Mouse (Mus musculus) adrenal gland, adult 18-20 months (tissue): Measurements from ENCODE around the gene Atp1b4. TPM values are rescaled to one million over a fixed set of nuclear protein-coding genes. Genes with fewer than 3 reads are reported as not detected.
"Not testable (repeated sequence)": the region's sequence is repeated elsewhere in the genome, so short reads cannot be mapped to it uniquely, and the experiment has no call there.

Experiments
- DNase-seq, 2 experiments: peaks; one replicate each; pipeline ENCODE4 v3.0.0; 2021 to 2022; ENCODE audit warnings: low spot score in 2 of 2
- long read RNA-seq, 2 experiments: library from polyadenylated mRNA; stranded (forward); transcript quantifications; one replicate each; pipeline ENCODE4 v2.0.0; 2021
- total RNA-seq, 2 experiments: library from RNA; stranded (reverse); gene quantifications; 1 replicate in 1 of 2; 2 replicates in 1 of 2; pipeline ENCODE4 v1.2.3; 2021

Gene Atp1b4
- not detected for total RNA-seq
- long read RNA-seq, experiment 1 = 0 reads
- long read RNA-seq, experiment 2 = 0 reads

DNA sequence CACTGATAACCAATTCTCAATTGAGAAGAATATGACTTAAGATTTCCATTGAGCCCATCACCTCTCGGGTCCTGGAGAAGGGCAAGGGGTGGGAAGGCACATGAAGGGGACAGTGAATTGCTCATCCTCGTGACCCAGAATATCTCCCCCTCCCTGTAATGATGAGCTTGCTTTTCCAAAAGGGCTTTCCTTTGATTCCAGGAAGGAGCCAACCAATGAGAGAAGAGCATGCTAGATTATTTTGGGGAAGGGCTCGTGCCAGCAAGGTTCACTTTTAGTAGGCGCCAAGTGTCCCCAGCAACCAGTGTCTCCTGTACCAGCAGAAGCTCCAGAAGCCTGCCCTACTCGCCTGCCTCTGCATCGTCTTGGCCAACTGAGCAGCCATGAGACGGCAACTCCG is at the start of gene Atp1b4:
TSS of gene Atp1b4 (plus strand) at position 301 of the 400 bp plus-strand sequence.
- DNase-seq = no peak

DNA sequence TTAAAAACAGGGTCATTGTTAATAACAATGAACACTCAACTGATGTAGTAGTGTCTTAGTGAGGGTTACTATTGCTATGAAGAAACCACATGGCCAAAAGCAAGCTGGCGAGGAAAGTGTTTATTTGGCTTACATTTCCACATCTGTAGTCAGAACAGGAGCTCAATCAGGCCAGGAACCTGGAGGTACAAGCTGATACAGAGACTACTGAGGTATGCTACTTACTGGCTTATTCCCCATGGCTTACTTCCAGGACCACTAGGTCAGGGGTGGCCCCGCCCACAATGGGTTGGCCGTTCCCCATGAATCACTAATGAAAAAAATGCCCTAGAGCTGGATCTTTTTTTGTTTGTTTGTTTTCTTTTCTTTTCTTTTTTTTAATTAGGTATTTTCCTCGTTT is 7.4 kb upstream of the Atp1b4 start:
- no peak for DNase-seq

DNA sequence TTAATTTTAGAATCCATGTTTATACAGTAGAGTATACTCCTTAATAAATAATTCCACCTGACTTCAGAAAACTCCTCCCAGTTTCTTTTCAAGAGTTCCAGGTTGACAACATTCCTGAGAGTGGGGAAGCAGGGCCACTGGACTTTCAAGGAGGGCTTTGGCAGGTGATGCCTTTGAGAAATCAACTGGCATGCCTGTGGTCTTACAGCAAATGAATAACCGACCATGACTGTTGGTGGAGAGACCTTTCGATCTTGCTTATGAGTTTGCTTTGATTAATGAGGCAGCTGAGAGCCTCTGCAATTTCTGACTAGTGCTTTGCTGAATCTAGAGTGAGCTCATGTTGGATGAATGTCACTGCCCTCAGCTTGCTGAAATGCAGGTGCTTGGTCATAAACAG is 4.9 kb upstream of the Atp1b4 start:
- DNase-seq = no peak

DNA sequence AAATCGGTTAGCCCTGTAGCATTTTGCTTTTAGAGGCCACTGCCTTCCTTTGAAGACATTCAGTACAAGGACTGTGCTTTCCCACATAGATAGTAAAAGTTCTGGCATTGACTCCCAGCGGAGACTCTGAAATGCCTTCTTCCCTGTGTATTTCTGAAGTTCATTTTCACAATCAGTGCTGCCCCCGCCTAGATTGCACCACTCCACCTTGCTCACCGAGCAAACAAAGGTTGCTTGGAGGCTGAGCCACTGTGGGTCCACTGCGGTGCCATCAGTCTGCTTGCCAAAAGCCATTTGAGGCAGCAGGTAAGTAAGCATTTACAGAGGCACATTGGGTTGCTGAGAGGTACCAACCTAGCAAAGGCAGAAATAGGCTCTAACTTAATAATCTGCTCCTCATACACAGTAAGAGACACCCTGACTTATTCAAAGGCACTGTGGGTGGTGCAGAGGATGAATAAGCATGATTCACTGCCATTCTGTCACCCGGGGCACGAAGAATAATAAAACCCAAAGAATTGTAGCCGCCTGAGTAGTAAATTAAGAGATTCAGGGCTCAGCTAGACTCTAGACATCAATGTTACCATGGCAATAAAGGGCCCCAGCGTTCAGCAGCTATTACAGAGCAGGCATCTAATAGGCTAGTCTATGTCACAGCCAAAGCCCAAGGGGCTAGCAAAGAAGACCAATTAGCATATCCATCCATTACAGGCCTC is 2.9 kb upstream of the Atp1b4 start:
- peak in 1 of 2 experiments; percentile 18 for DNase-seq

DNA sequence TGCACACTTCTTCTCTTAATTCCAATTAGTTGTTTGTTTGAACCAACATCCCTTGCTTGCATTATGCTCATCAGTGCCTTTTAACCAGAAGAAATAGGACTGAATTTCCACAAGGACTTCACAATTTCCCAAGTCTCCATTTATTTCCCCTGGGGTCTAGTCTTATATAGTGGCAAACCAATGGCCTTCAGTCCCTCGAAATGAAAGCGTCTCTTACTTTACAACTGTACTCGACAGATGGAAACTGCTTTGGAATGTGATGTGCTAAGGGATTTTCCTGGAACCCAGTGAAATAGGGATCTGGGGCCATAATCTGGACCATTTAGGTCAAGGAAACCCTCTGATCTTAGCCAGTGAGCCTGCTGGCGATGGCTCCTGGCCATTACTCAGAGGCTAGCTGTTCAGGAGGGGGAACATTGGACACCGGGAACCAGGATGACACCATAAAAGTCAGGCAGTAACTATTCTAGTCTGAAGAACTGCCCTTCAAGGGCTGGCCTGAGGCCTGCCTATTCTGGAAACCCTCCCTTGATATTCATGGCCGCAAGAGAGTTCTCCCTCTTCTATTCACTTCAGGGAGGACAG is 2.3 kb upstream of the Atp1b4 start:
- no peak for DNase-seq

DNA sequence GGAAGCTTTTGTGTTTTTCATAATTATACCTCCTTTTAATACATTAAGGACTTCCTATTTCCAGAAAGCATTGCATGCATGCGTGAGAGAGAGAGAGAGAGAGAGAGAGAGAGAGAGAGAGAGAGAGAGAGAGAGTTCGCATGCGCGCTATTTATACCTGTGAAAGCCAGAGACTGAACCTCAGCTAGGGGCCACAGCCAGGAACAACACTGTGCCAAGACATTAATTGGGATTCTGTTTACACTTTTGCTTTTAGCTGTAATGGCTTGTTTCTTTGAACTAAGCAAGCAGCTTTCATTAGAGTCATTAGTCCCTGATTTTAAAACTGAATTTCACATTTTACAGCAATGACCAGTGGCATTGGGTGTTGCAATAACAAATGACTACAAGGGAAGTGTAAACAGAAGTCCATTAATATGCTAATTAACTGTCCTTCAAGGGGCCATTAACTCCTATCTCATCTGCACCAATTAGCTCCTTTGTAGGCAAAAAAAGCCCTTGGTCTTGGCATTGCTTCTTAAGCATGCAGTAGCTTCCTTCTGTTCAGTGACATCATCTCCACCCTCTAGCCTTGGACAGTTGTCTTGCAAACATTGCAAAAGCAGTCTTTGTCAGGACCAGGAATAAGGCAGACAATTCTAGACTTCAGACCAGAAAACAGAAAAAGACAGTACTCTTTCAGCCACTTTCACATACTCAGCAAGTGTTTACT is 14.9 kb downstream of the Atp1b4 start:
- DNase-seq = no peak

DNA sequence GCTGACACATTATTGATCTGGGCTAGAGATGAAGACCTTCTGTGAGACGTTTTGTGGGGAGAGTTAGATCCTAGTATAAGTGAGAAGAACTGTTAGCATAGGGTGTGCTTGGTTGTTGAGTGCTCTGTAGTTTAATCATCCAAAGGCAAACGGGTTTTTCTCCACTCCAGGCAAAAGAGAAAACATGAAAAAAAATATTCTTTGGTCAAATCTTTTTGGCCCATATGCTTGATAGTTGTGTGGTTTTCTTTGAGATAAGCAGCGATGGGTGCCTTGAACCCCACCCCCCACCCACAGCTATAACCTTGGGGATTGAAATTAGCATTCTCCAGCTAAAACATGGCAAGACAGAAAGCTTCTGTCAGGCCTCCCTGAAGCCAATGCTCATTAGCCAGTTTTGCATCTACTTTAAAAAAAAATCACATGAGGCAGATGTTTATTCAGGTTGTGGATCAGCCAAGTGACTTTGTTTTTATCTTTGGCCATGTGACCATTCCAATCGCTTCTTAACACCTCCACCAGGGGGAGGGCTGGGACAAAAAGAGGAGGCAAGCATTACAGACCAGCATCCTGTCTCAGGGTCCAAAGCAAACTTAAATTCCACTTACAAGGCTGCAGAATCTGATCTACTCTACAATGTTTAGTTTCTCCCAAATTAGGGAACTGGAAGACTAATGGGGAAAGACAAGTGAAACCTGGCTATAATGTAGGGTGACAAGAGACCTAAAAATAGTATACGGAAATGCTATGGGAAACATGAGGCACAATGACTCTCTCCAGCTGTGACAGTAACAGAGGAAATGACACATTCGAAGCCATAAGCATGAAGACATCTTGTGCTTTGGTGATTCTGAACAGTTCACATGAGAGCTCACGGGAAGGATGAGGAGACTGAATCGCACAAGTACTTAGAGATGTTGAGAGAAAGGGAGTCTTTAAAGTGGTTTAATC is 18.6 kb downstream of the Atp1b4 start:
- peak; percentile 32 to 40 for DNase-seq

DNA sequence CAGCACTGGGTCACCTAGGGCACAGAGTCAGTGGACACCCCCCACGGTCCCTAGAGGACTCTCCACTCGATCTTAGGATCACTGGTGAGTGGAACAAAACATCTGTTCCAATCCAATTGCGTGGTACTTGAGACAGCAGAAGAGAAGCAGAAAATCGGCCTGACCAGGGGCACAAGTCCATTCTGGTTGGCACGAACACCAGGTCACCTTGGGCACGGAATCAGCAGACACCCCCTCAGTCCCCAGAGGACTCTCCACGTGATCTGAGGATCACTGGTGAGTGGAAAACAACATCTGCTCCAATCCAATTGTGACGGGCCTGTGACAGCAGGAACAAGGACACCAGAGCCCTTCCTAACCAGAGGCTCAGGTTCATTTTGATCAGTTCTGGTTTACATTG is 46.0 kb downstream of the Atp1b4 start:
- no peak for DNase-seq

DNA sequence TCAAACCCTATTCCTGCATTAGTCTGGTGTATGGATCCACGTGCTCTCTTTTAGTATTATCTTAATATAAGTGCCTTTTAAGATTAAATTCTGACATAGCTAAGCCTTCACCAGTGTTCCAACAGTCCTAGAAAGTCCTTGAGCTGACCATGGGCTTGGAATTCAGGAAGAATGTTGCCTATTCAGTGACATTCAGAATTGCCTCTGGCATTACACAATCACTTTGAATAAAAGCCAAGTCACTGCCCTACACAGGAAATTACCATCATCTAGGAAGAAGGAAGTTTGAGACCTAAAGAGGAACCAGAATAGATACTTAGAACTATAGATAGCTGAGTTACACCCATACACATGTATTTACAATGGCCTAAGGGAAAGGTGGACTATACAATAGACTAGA is 48.6 kb downstream of the Atp1b4 start:
- DNase-seq = not testable (repeated sequence)

DNA sequence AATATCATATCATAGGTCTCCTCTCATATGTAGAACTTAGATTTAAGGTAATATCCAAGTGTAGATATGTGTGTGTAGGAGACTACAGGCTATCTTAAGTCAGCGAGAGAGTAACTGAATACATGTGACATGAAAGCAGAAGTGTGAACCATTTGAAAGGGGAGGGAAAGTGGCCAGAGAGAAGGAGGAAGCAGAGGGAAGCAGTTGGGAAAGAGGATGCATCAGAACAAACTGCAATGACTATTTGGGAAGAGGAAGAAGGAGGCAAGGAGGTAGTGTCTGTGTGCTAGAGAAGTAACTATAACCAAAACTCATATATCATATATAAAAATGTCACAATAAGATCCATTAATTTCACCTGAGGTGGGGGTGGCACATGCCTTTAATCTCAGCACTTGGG is 57.2 kb downstream of the Atp1b4 start:
- not testable (repeated sequence) for DNase-seq

Other genes starting within 250 kb of the Atp1b4 start
- not detected for gene Rhox10, start 249.7 kb upstream of the Atp1b4 start, total RNA-seq
- not detected for gene Rhox11, start 231.0 kb upstream of the Atp1b4 start, total RNA-seq
- gene Rhox12, start 205.3 kb upstream of the Atp1b4 start, total RNA-seq = not detected
- gene Rhox13, start 195.0 kb upstream of the Atp1b4 start, total RNA-seq = not detected
- gene Zbtb33, start 126.4 kb upstream of the Atp1b4 start, total RNA-seq = 10 to 100 TPM; 28.0 to 36.1 TPM
- gene Tmem255a, start 63.7 kb upstream of the Atp1b4 start, total RNA-seq = 10 to 100 TPM; 20.4 to 38.1 TPM
- gene Lamp2, start 140.3 kb downstream of the Atp1b4 start, total RNA-seq = 100 to 1,000 TPM; 213 to 242 TPM